Mouse (Mus musculus): ENCODE measurements around the gene Git1. TPM values are rescaled to one million over a fixed set of nuclear protein-coding genes. Genes with fewer than 3 reads are reported as not detected.

The Git1 gene
- polyA plus RNA-seq, 1 experiment, result 56.7 TPM

- TF ChIP-seq MYOG (IDR thresholded peaks at IDR 0.05; ENCODE audit: control insufficient read depth, extremely low read depth, insufficient read length) (no peak), USF1 (IDR thresholded peaks at IDR 0.05; ENCODE audit: low read depth) (no peak), MYOD1 (IDR thresholded peaks at IDR 0.05; ENCODE audit: control insufficient read depth, insufficient read length, low read depth) (peak; percentile 12)
- Histone ChIP-seq H3K79me3 (ENCODE audit: low read depth) (peaks cover 59% of the 10 kb centered on the region), H3ac (ENCODE audit: control insufficient read depth, insufficient read length, low read depth) (no peak overlapping the region), H3K27me3 (ENCODE audit: control insufficient read depth, insufficient read depth, insufficient read length) (no peaks in the 10 kb centered on the region), H3K36me3 (ENCODE audit: control insufficient read depth, insufficient read depth) (no peaks in the 10 kb centered on the region), H3K4me3 (ENCODE audit: insufficient read depth, poor library complexity, severe bottlenecking) (peak overlapping the region; percentile 83), H3K79me2 (ENCODE audit: control insufficient read depth, insufficient read depth) (peaks cover 71% of the 10 kb centered on the region)
Observed at GRCm38 (mm10) chr11:77490451-77490850, 2.9 kb upstream of the Git1 start.

DNA sequence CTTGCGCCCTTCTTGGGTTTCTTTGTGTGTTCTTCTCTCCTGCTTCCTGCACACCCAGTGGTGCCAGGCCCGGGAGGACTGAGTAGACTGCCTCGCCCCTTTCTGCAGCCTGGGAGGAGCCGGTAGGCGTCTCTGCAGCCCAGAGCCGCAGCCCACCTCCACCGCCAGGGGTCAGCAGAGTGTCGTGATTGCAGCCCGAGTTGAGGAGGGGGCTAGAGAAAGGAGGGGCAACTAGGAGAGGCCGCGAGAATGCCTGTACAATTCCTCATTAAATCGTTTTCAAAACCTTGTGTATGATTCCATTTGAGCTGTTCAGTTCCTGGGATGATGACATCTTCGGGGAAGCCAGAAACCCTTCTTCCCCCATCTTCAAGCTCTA is 2.2 kb upstream of the Git1 start:
- H3ac ChIP-seq (ENCODE audit: control insufficient read depth, insufficient read length, low read depth), result peak overlapping the region; percentile 25
- H3K79me2 ChIP-seq (ENCODE audit: control insufficient read depth, insufficient read depth), result peaks cover 71% of the 10 kb centered on the region
- no peak overlapping the region for H3K4me3 ChIP-seq (ENCODE audit: insufficient read depth, poor library complexity, severe bottlenecking)
- H3K27me3 ChIP-seq (ENCODE audit: control insufficient read depth, insufficient read depth, insufficient read length), result no peaks in the 10 kb centered on the region
- H3K36me3 ChIP-seq (ENCODE audit: control insufficient read depth, insufficient read depth), result peaks cover 4% of the 10 kb centered on the region
- H3K79me3 ChIP-seq (ENCODE audit: low read depth), result peaks cover 59% of the 10 kb centered on the region
- TF ChIP-seq MAX (IDR thresholded peaks at IDR 0.05), result no peak
- TF ChIP-seq CTCF (IDR thresholded peaks at IDR 0.05; ENCODE audit: control insufficient read depth, insufficient read depth, insufficient read length), result peak; percentile 95

GRCm38 (mm10) chr11:77491502-77492291 is 1.7 kb upstream of the Git1 start:
- peaks cover 71% of the 10 kb centered on the region for H3K79me2 ChIP-seq (ENCODE audit: control insufficient read depth, insufficient read depth)

GRCm38 (mm10) chr11:77492311-77492871 is 971 bp upstream of the Git1 start:
- peaks cover 71% of the 10 kb centered on the region for H3K79me2 ChIP-seq (ENCODE audit: control insufficient read depth, insufficient read depth)
- H3ac ChIP-seq (ENCODE audit: control insufficient read depth, insufficient read length, low read depth), result peak overlapping the region; percentile 83
- H3K36me3 ChIP-seq (ENCODE audit: control insufficient read depth, insufficient read depth), result peaks cover 7% of the 10 kb centered on the region
- H3K4me3 ChIP-seq (ENCODE audit: insufficient read depth, poor library complexity, severe bottlenecking), result peak overlapping the region; percentile 69
- peaks cover 56% of the 10 kb centered on the region for H3K79me3 ChIP-seq (ENCODE audit: low read depth)
- TF ChIP-seq USF1 (IDR thresholded peaks at IDR 0.05; ENCODE audit: low read depth), result no peak
- TF ChIP-seq FOSL1 (IDR thresholded peaks at IDR 0.05; ENCODE audit: insufficient read depth, low read length, poor library complexity, severe bottlenecking), result no peak
- TF ChIP-seq MYOG (IDR thresholded peaks at IDR 0.05; ENCODE audit: control insufficient read depth, extremely low read depth, insufficient read length), result no peak
- TF ChIP-seq MYOD1 (IDR thresholded peaks at IDR 0.05; ENCODE audit: control insufficient read depth, insufficient read length, low read depth), result no peak
- TF ChIP-seq CEBPB (IDR thresholded peaks at IDR 0.05; ENCODE audit: low read depth), result no peak
- TF ChIP-seq CTCF (IDR thresholded peaks at IDR 0.05; ENCODE audit: control insufficient read depth, insufficient read depth, insufficient read length), result no peak
- no peak for TF ChIP-seq MAX (IDR thresholded peaks at IDR 0.05)
- no peaks in the 10 kb centered on the region for H3K27me3 ChIP-seq (ENCODE audit: control insufficient read depth, insufficient read depth, insufficient read length)

More at GRCm38 (mm10) chr11:77491502-77492291, 1.7 kb upstream of the Git1 start:
- H3K27me3 ChIP-seq (ENCODE audit: control insufficient read depth, insufficient read depth, insufficient read length), result no peaks in the 10 kb centered on the region
- TF ChIP-seq MAX (IDR thresholded peaks at IDR 0.05) (peak; percentile 97), MYOD1 (IDR thresholded peaks at IDR 0.05; ENCODE audit: control insufficient read depth, insufficient read length, low read depth) (peak; percentile 19), MYOG (IDR thresholded peaks at IDR 0.05; ENCODE audit: control insufficient read depth, extremely low read depth, insufficient read length) (no peak), USF1 (IDR thresholded peaks at IDR 0.05; ENCODE audit: low read depth) (peak; percentile 41)
- H3K36me3 ChIP-seq (ENCODE audit: control insufficient read depth, insufficient read depth), result peaks cover 7% of the 10 kb centered on the region
- peak overlapping the region; percentile 51 for H3ac ChIP-seq (ENCODE audit: control insufficient read depth, insufficient read length, low read depth)
- H3K79me3 ChIP-seq (ENCODE audit: low read depth), result peaks cover 57% of the 10 kb centered on the region
- peak overlapping the region; percentile 69 for H3K4me3 ChIP-seq (ENCODE audit: insufficient read depth, poor library complexity, severe bottlenecking)

DNA sequence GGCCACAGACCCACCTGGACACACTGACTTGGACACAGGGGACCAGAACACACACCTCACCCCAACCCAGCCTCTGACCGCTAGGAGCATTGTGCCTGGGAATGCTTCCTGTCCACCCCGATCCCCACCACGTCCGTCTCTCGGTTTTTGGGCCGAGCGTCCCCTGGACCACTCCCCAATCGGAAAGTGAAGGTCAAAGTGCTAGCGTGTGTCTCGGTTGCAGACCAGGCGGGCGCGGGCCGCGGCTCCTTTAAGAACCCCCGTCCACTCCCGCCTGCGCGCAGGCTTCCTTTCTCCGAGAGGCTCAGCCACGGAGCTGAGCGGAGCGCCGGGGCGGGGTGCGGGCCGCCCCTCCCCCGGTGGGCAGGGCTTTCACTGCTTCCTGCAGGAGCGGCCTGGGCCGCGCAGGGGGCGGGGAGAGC is 440 bp upstream of the Git1 start:
- Histone ChIP-seq H3ac (ENCODE audit: control insufficient read depth, insufficient read length, low read depth) (peak overlapping the region; percentile 83), H3K4me3 (ENCODE audit: insufficient read depth, poor library complexity, severe bottlenecking) (peak overlapping the region; percentile 69), H3K79me2 (ENCODE audit: control insufficient read depth, insufficient read depth) (peaks cover 71% of the 10 kb centered on the region), H3K79me3 (ENCODE audit: low read depth) (peaks cover 55% of the 10 kb centered on the region), H3K36me3 (ENCODE audit: control insufficient read depth, insufficient read depth) (peaks cover 7% of the 10 kb centered on the region), H3K27me3 (ENCODE audit: control insufficient read depth, insufficient read depth, insufficient read length) (no peaks in the 10 kb centered on the region)
- TF ChIP-seq CTCF (IDR thresholded peaks at IDR 0.05; ENCODE audit: control insufficient read depth, insufficient read depth, insufficient read length) (no peak), MAX (IDR thresholded peaks at IDR 0.05) (no peak), CEBPB (IDR thresholded peaks at IDR 0.05; ENCODE audit: low read depth) (no peak), MYOG (IDR thresholded peaks at IDR 0.05; ENCODE audit: control insufficient read depth, extremely low read depth, insufficient read length) (no peak)

DNA sequence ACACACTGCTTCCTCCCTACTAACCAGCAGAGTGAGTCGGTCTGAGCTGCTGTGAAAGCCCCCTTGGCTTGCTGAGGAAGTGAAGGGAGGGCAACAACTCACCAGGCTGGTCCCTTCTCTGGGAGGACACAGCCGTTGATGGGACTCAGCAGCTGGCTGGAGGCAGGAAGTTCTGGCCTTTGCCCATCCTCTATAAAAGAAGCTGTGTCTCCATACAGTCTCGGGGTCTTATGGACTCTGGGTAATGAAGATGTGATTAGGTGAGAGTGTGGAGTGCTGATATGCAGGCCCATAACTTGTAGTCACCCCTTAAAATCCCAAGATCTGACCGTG is 948 bp downstream of the Git1 start:
- peak overlapping the region; percentile 58 for H3ac ChIP-seq (ENCODE audit: control insufficient read depth, insufficient read length, low read depth)
- H3K79me2 ChIP-seq (ENCODE audit: control insufficient read depth, insufficient read depth), result peaks cover 71% of the 10 kb centered on the region
- TF ChIP-seq MYOG (IDR thresholded peaks at IDR 0.05; ENCODE audit: control insufficient read depth, extremely low read depth, insufficient read length), result no peak
- TF ChIP-seq USF1 (IDR thresholded peaks at IDR 0.05; ENCODE audit: low read depth), result no peak
- no peak for TF ChIP-seq CEBPB (IDR thresholded peaks at IDR 0.05; ENCODE audit: low read depth)
- TF ChIP-seq FOSL1 (IDR thresholded peaks at IDR 0.05; ENCODE audit: insufficient read depth, low read length, poor library complexity, severe bottlenecking), result no peak
- peak; percentile 43 for TF ChIP-seq MYOD1 (IDR thresholded peaks at IDR 0.05; ENCODE audit: control insufficient read depth, insufficient read length, low read depth)
- peak overlapping the region; percentile 69 for H3K4me3 ChIP-seq (ENCODE audit: insufficient read depth, poor library complexity, severe bottlenecking)
- H3K79me3 ChIP-seq (ENCODE audit: low read depth), result peaks cover 53% of the 10 kb centered on the region
- H3K36me3 ChIP-seq (ENCODE audit: control insufficient read depth, insufficient read depth), result peaks cover 16% of the 10 kb centered on the region
- H3K27me3 ChIP-seq (ENCODE audit: control insufficient read depth, insufficient read depth, insufficient read length), result no peaks in the 10 kb centered on the region
